Mouse (Mus musculus) midbrain, postnatal 0 days (tissue): ENCODE data around the gene Rpa1. TPM values are rescaled to one million over a fixed set of nuclear protein-coding genes. Genes with fewer than 3 reads are reported as not detected.

Experiments
- ATAC-seq: fragments of 200-750 bp; cut with Nextera tagmentation; 2 replicates; pipeline ENCODE4 v1.8.0; 2017; ENCODE audit warnings: moderate number of reproducible peaks, mild to moderate bottlenecking, moderate TSS enrichment, moderate library complexity; ENCODE audit not compliant: low FRiP score
- DNase-seq: peaks from one replicate; pipeline ENCODE4 v3.0.0-alpha.2; 2015; ENCODE audit warnings: low spot score
- H3K27ac ChIP-seq: fragments of 300-500 bp; sonication (generic); 2 replicates; pipeline ENCODE4 v1.5.1; 2014; ENCODE audit warnings: low read depth, mild to moderate bottlenecking, low read length, mixed read lengths
- H3K27me3 ChIP-seq: fragments of 300-500 bp; sonication (generic); 2 replicates; pipeline ENCODE4 v1.6.1; 2014; ENCODE audit warnings: low read length, control low read depth, mixed read lengths; ENCODE audit not compliant: insufficient read depth
- H3K36me3 ChIP-seq: fragments of 300-500 bp; sonication (generic); 2 replicates; pipeline ENCODE4 v1.6.1; 2014; ENCODE audit warnings: low read length, control low read depth, mixed read lengths; ENCODE audit not compliant: insufficient read depth
- H3K4me1 ChIP-seq: fragments of 300-500 bp; sonication (generic); 2 replicates; pipeline ENCODE4 v1.6.1; 2014; ENCODE audit warnings: mild to moderate bottlenecking, control low read depth, antibody characterized with exemption, low read length, mixed read lengths; ENCODE audit not compliant: insufficient read depth
- H3K4me2 ChIP-seq: fragments of 300-500 bp; sonication (generic); 2 replicates; pipeline ENCODE4 v1.6.1; 2014; ENCODE audit warnings: low read depth, mild to moderate bottlenecking, low read length, mixed read lengths; ENCODE audit not compliant: poor library complexity, severe bottlenecking
- H3K4me3 ChIP-seq: fragments of 300-500 bp; sonication (generic); 2 replicates; pipeline ENCODE4 v1.5.1; 2014; ENCODE audit warnings: low read depth, mild to moderate bottlenecking, low read length, moderate library complexity
- H3K9ac ChIP-seq: fragments of 300-500 bp; sonication (generic); replicated peaks from 2 replicates; pipeline ENCODE4 v1.6.1; 2014; ENCODE audit warnings: mild to moderate bottlenecking, low read length, moderate library complexity, mixed read lengths; ENCODE audit not compliant: poor library complexity, severe bottlenecking
- H3K9me3 ChIP-seq: fragments of 300-500 bp; sonication (generic); 2 replicates; pipeline ENCODE4 v1.6.1; 2016; ENCODE audit warnings: low read length, control low read depth
- CTCF ChIP-seq: IDR thresholded peaks from 2 replicates; pipeline ENCODE4 v1.5.1; 2016; ENCODE audit warnings: antibody characterized with exemption, mild to moderate bottlenecking
- WGBS: fragments of 180-500 bp; shearing (Covaris S2); extraction: QIAGEN DNeasy Blood & Tissue Kit; methylation state at CpG from one replicate; pipeline ENCODE4 v1.1.7; 2014; 5-methylcytosine and 5-hydroxymethylcytosine counted together
- polyA plus RNA-seq: library from polyadenylated mRNA; unstranded; fragments of >200 nt; fragmentation: Nextera tagmentation; extraction: Ambion mirVana; gene quantifications from 2 replicates; pipeline ENCODE4 v1.2.1, GENCODE M21; 2015
- total RNA-seq: library from RNA; depleted of rRNA; stranded (reverse); fragments of >200 nt; gene quantifications from 2 replicates; pipeline ENCODE4 v1.2.3, GENCODE M21; 2014

Rpa1 gene
- total and polyA plus RNA-seq, 2 experiments from 2014 or later = 43.8 to 47.6 TPM

DNA sequence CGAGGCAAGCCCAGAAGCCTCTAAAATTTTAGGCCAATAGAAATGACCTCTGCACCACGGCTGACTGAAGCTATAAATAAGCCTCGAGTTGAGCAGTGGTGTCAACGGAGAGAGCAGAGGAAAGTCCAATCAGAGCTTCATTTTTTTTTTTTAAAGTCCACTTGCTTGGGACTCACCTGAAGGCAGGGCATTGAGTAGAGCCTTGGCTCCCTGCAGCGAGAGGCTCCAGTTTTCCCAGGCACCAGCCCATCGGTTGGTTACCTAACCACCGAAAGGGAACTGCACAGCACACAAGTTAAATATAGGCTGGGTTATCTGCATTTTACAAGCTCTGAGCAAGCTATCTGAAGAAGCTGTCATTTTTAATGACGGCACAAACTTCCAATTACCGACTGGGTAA lies 53.3 kb downstream of the Rpa1 start:
- no peak overlapping the region for H3K27ac ChIP-seq

DNA sequence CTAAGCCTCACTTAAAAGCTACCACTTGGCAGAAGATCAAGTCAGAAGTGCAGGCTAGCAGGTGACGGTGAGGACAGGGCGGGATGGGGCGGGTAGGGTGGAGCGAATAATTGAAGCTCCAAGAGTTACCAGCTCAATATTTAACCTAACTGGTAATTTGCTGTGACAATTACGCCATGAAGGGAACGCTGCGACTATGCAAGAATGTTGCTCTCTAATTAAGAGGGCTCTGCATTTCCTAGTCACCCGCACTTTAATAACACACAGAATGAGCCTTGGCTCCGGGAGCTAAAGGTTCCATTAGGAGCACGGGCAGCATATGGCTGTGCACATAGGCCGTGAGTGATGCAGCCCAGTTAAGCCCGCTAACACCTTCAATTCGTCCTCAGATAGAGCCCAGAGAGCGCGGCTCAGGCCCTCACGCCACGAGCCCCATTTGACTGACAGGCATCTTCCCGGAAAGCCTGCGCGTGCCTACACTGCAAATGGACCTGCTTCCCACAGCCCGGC lies 54.2 kb downstream of the Rpa1 start:
- Histone ChIP-seq H3K27ac (peak overlapping the region; percentile 13; the same call in 1 of the 2 replicates), H3K9ac (no peak overlapping the region), H3K36me3 (no peaks in the 10 kb centered on the region), H3K9me3 (no peaks in the 10 kb centered on the region), H3K4me3 (no peak overlapping the region), H3K27me3 (no peaks in the 10 kb centered on the region), H3K4me2 (peak overlapping the region; percentile 10; the same call in 1 of the 2 replicates), H3K4me1 (peaks cover 15% of the 10 kb centered on the region)
- ATAC-seq = 0 out of 2 replicates have a peak, but pooled peaks have one; percentile 24
- no peak for TF ChIP-seq CTCF
- WGBS = 34% methylated on average over 21 of the region's 21 CpGs
- no peak for DNase-seq

More for the DNA sequence above, 53.3 kb downstream of the Rpa1 start:
- Histone ChIP-seq H3K4me2 (no peak overlapping the region), H3K4me3 (no peak overlapping the region), H3K27me3 (no peaks in the 10 kb centered on the region), H3K4me1 (peaks cover 15% of the 10 kb centered on the region), H3K36me3 (no peaks in the 10 kb centered on the region), H3K9me3 (no peaks in the 10 kb centered on the region), H3K9ac (no peak overlapping the region)
- ATAC-seq (no peak), DNase-seq (no peak)
- no peak for TF ChIP-seq CTCF
- 72% methylated on average over 9 of the region's 9 CpGs for WGBS

DNA sequence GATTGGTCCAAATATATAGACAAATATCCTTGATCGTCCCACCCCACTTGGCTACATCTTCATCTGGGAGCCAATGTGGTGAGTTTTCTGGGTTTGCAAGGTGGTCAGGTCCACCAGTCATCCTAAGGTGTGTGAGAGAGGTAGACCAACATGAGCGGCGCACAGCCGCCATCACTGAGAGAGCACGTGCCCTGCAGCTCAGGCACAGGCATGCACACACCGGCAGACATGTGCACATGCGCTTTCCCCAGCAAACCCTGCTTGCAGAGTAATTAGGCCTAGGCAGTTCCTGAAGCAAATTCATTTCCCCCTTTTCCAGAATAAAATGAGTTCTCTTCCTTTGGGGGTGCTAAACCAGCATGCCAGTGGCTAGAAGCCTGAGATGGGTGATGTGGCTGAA lies 55.8 kb downstream of the Rpa1 start:
- DNase-seq = peak; percentile 63
- Histone ChIP-seq H3K4me2 (no peak overlapping the region), H3K9me3 (no peaks in the 10 kb centered on the region), H3K27ac (peak overlapping the region; percentile 57), H3K36me3 (no peaks in the 10 kb centered on the region), H3K4me3 (no peak overlapping the region), H3K9ac (0 out of 2 replicates have a peak overlapping the region, but pooled peaks have one; percentile 19), H3K27me3 (no peaks in the 10 kb centered on the region), H3K4me1 (peaks cover 15% of the 10 kb centered on the region)
- peak; percentile 38; the same call in 1 of the 2 replicates for ATAC-seq
- WGBS = 51% methylated on average over 7 of the region's 7 CpGs
- TF ChIP-seq CTCF = no peak

DNA sequence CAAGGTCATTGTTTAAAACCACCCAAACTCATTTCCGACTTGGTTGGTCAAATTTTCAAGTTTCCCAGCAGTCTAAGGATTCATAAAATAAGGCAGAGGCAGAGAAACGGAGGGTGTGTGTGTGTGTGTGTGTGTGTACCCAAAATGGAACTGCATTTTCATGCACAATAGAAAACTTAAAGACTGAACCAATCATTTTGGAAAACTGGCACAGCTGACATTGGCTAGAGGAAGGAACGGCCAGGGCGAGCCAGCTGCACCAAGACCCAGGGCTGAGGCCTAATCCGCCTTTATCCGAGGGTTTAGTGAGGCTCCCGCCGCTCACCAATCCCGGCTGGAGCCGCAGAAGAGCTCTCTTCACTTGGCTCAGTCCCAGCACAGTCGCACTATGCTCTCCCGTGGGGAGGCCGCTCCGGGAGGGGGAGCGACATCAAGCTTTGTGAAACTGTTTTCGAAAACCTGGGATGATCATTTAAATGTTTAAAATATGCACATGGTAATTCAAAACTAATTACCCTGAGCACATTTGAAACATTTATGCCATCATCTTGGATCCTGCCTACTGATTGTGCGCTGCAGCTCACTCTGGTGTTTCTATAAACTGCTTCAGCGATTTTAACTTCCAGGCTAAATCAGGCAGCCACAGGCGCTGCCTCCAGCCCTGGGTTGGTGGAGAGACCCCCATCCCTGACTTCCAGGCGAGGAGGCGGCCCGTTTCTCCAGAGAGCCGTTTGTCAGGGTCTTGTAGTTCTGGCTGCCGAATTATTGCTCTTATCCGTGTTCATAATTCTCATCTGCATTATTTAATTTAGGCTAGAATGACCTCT lies 56.5 kb downstream of the Rpa1 start:
- Histone ChIP-seq H3K27ac (peak overlapping the region; percentile 57), H3K4me1 (peaks cover 15% of the 10 kb centered on the region), H3K9ac (0 out of 2 replicates have a peak overlapping the region, but pooled peaks have one; percentile 33), H3K4me2 (peak overlapping the region; percentile 30; the same call in 1 of the 2 replicates), H3K9me3 (no peaks in the 10 kb centered on the region), H3K4me3 (0 out of 2 replicates have a peak overlapping the region, but pooled peaks have one; percentile 5), H3K36me3 (no peaks in the 10 kb centered on the region), H3K27me3 (no peaks in the 10 kb centered on the region)
- 10% methylated on average over 25 of the region's 25 CpGs for WGBS
- TF ChIP-seq CTCF = no peak
- ATAC-seq (no peak), DNase-seq (peak; percentile 59)

- Histone ChIP-seq H3K9ac (no peak overlapping the region), H3K4me1 (peaks cover 15% of the 10 kb centered on the region), H3K27ac (no peak overlapping the region), H3K4me2 (no peak overlapping the region), H3K27me3 (no peaks in the 10 kb centered on the region), H3K9me3 (no peaks in the 10 kb centered on the region), H3K36me3 (no peaks in the 10 kb centered on the region), H3K4me3 (no peak overlapping the region)
- 10% methylated on average over 6 of the region's 6 CpGs for WGBS
- peak; percentile 94 for TF ChIP-seq CTCF
- ATAC-seq (0 out of 2 replicates have a peak, but pooled peaks have one; percentile 25), DNase-seq (peak; percentile 93)
Observed at GRCm38 (mm10) chr11:75290566-75291271, 57.4 kb downstream of the Rpa1 start.
